Mouse (Mus musculus) ES-Bruce4 (cell line): ENCODE results near the gene Cc2d2b.

Source experiments
- CTCF ChIP-seq: IDR thresholded peaks from one replicate; pipeline ENCODE4 v1.8.1; 2011; ENCODE audit warnings: low read depth, low read length
- EP300 ChIP-seq: IDR thresholded peaks from 2 replicates; pipeline ENCODE4 v1.6.1; 2011; ENCODE audit warnings: low read depth, low read length; ENCODE audit not compliant: insufficient read depth

- no peak for TF ChIP-seq EP300
- TF ChIP-seq CTCF: no peak
These were observed 29.0 kb upstream of the Cc2d2b start for GRCm38 (mm10) chr19:40719439-40720105.
